Mouse (Mus musculus) heart, adult 2 months (tissue): ENCODE measurements at regions not wholly inside any gene's neighbourhood (a gene's known extent, or its start where the extent isn't known, plus 50 kb on each side); places are given as distances from the start of the nearest gene placed in this dataset.

Experiments
- DNase-seq, 2 experiments: peaks; one replicate each; pipeline ENCODE4 v3.0.0; 2021
- H3K27ac ChIP-seq: fragments of 200-600 bp; 2 replicates; pipeline ENCODE4 v1.8.1; 2022
- H3K27me3 ChIP-seq: fragments of 200-500 bp; 2 replicates; pipeline ENCODE4 v1.6.1; 2012; ENCODE audit warnings: mild to moderate bottlenecking, low read length, inconsistent platforms, mixed read lengths; ENCODE audit not compliant: control insufficient read depth, insufficient read depth
- H3K36me3 ChIP-seq: fragments of 200-500 bp; 2 replicates; pipeline ENCODE4 v1.6.1; 2012; ENCODE audit warnings: low read length, inconsistent platforms; ENCODE audit not compliant: control insufficient read depth, insufficient read depth
- H3K4me1 ChIP-seq: fragments of 200-500 bp; 2 replicates; pipeline ENCODE4 v1.6.1; 2011; ENCODE audit warnings: low read length; ENCODE audit not compliant: control insufficient read depth, insufficient read depth
- H3K4me3 ChIP-seq: fragments of 200-600 bp; 2 replicates; pipeline ENCODE4 v1.8.1; 2022
- H3K79me2 ChIP-seq: fragments of 200-500 bp; replicated peaks from 2 replicates; pipeline ENCODE4 v1.6.1; 2012; ENCODE audit warnings: mild to moderate bottlenecking, inconsistent platforms, low read length, moderate library complexity, mixed read lengths; ENCODE audit not compliant: control insufficient read depth, insufficient read depth
- H3K9ac ChIP-seq: fragments of 200-500 bp; 2 replicates; pipeline ENCODE4 v1.6.1; 2012; ENCODE audit warnings: low read depth, mild to moderate bottlenecking, control low read depth, inconsistent platforms, low read length, mixed read lengths
- CTCF ChIP-seq: fragments of 200-600 bp; IDR thresholded peaks from 2 replicates; pipeline ENCODE4 v1.8.1; 2022; ENCODE audit warnings: antibody characterized with exemption, mild to moderate bottlenecking, moderate library complexity
- EP300 ChIP-seq: fragments of 200-500 bp; IDR thresholded peaks from 2 replicates; pipeline ENCODE4 v1.6.1; 2011; ENCODE audit warnings: low read depth, low read length, control low read depth; ENCODE audit not compliant: insufficient read depth
- POLR2A ChIP-seq: fragments of 200-500 bp; IDR thresholded peaks from 2 replicates; pipeline ENCODE4 v1.6.1; 2011; ENCODE audit warnings: mild to moderate bottlenecking, low read depth, low read length, control low read depth; ENCODE audit not compliant: insufficient read depth
- WGBS: fragments of 180-500 bp; shearing (Covaris S2); methylation state at CpG from one replicate; pipeline ENCODE4 v1.1.7; 2018; 5-methylcytosine and 5-hydroxymethylcytosine counted together
- intact Hi-C: fragments of 180-260 bp; cut with DNase I; formaldehyde crosslinking; loops from one replicate; pipeline ENCODE4 v1.15.1; 2025

GRCm38 (mm10) chr10:84236236-84236635 lies 204.2 kb downstream of the Nuak1 start:
- intact Hi-C loops, result no loop called here
- DNase-seq, result no peak
- H3K4me3 ChIP-seq, result no peak overlapping the region
- no peak overlapping the region for H3K9ac ChIP-seq
- no peaks in the 10 kb centered on the region for H3K79me2 ChIP-seq
- H3K4me1 ChIP-seq, result no peaks in the 10 kb centered on the region
- H3K36me3 ChIP-seq, result no peaks in the 10 kb centered on the region
- H3K27me3 ChIP-seq, result no peaks in the 10 kb centered on the region
- H3K27ac ChIP-seq, result no peak overlapping the region
- WGBS, result 69% methylated on average over 2 of the region's 2 CpGs
- TF ChIP-seq POLR2A, result no peak
- TF ChIP-seq EP300, result no peak
- no peak for TF ChIP-seq CTCF

DNA sequence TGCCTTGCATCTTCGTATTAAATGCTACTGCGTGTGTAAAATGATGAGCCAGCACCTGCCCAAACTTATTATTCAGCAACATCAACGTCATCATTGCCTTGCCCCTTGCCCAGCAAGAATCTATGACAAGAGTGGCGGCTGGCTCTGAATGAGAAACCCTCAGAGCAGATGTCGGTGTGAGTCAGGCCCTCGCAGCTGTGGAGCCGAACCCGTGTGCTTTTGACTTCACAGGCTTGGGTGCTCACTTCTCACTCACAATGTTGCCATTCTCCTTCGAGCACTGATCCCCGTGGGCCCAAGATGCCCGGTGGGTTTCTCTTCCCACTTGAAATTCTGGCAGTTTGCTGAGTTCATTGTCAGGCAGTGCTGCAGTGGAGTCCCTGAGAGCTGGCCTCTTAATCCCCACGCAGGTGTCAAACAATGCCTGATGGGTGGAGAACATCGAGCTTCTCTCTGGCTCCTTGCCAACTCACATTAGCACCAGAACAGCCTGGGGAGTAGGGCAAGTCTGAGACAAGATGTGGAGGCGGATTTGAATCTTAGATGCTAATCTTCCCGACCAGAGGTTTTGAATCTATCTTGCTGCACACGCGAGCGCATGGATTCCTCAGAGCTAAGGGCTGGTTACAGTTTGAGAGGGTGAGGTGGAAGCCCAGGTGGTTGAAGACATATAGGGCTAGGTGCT lies 202.0 kb downstream of the Nuak1 start:
- no peak for DNase-seq
- no peak overlapping the region for H3K4me3 ChIP-seq
- H3K36me3 ChIP-seq, result no peaks in the 10 kb centered on the region
- no peaks in the 10 kb centered on the region for H3K4me1 ChIP-seq
- H3K79me2 ChIP-seq, result no peaks in the 10 kb centered on the region
- no peaks in the 10 kb centered on the region for H3K27me3 ChIP-seq
- H3K27ac ChIP-seq, result no peak overlapping the region
- intact Hi-C loops, result no loop called here
- WGBS, result 69% methylated on average over 18 of the region's 18 CpGs
- no peak for TF ChIP-seq POLR2A
- TF ChIP-seq CTCF, result no peak
- no peak for TF ChIP-seq EP300
- no peak overlapping the region for H3K9ac ChIP-seq

DNA sequence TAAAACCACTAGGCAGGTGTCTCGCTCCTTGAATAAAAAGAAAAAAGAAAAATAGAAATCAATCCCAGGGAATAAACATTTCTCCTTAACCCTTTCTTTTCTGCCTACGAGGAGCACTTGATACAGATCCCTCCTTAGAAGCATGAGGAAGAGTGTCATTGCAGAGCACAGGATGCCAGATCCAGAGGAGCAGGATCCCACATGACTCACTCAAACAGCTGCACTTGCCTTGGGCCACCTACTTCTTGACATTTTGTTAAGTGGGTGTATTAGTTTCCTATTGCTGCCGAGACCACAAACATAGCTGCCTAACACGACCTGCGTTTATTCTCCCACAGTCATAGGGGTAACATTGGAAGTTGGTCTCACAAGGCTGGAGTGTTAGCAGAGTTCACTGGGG lies 197.1 kb downstream of the Nuak1 start:
- Histone ChIP-seq H3K4me3 (no peak overlapping the region), H3K36me3 (no peaks in the 10 kb centered on the region), H3K9ac (no peak overlapping the region), H3K79me2 (no peaks in the 10 kb centered on the region), H3K27ac (no peak overlapping the region), H3K4me1 (no peaks in the 10 kb centered on the region), H3K27me3 (no peaks in the 10 kb centered on the region)
- intact Hi-C loops, result no loop called here
- no peak for DNase-seq
- 91% methylated on average over 5 of the region's 5 CpGs for WGBS
- no peak for TF ChIP-seq CTCF
- TF ChIP-seq POLR2A, result no peak
- TF ChIP-seq EP300, result no peak

- H3K36me3 ChIP-seq, result no peaks in the 10 kb centered on the region
- intact Hi-C loops, result no loop called here
- no peaks in the 10 kb centered on the region for H3K79me2 ChIP-seq
- H3K9ac ChIP-seq, result no peak overlapping the region
- TF ChIP-seq EP300 (no peak), POLR2A (no peak)
- H3K4me1 ChIP-seq, result no peaks in the 10 kb centered on the region
- H3K27me3 ChIP-seq, result no peaks in the 10 kb centered on the region
- WGBS, result 89% methylated on average over 3 of the region's 3 CpGs
- H3K4me3 ChIP-seq, result no peak overlapping the region
- H3K27ac ChIP-seq, result no peak overlapping the region
- no peak for DNase-seq
These were observed 191.1 kb downstream of the Nuak1 start for GRCm38 (mm10) chr10:84249346-84249745.

GRCm38 (mm10) chr10:84260931-84261650 lies 179.3 kb downstream of the Nuak1 start:
- no peaks in the 10 kb centered on the region for H3K79me2 ChIP-seq
- TF ChIP-seq POLR2A (no peak), EP300 (no peak)
- no peaks in the 10 kb centered on the region for H3K4me1 ChIP-seq
- DNase-seq, result no peak
- H3K9ac ChIP-seq, result no peak overlapping the region
- 65% methylated on average over 6 of the region's 6 CpGs for WGBS
- H3K4me3 ChIP-seq, result no peak overlapping the region
- H3K27ac ChIP-seq, result no peak overlapping the region
- H3K36me3 ChIP-seq, result no peaks in the 10 kb centered on the region
- intact Hi-C loops, result no loop called here
- H3K27me3 ChIP-seq, result no peaks in the 10 kb centered on the region

DNA sequence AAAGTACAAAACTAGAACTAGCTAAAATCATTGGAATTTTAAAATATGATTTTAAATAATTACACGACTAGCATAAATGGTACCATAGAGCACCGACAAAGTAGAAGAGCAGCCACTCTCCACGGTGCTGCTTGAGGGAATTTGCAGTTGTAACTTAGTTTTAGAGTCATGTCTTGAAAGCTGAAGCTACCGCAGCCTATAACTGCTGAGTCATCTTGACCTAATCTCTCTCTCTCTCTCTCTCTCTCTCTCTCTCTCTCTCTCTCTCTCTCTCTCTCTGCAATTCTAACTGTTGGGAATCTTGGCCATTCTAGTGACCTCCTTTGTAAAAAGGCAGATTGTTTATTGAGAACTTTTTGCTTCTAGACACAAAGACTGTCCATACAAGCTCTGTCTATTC lies 177.5 kb downstream of the Nuak1 start:
- Histone ChIP-seq H3K27me3 (no peaks in the 10 kb centered on the region), H3K36me3 (no peaks in the 10 kb centered on the region)
- intact Hi-C loops, result no loop called here

More for the DNA sequence above, 177.5 kb downstream of the Nuak1 start:
- WGBS, result 79% methylated on average over 4 of the region's 4 CpGs
- Histone ChIP-seq H3K27ac (no peak overlapping the region), H3K4me3 (no peak overlapping the region), H3K9ac (no peak overlapping the region), H3K4me1 (no peaks in the 10 kb centered on the region), H3K79me2 (no peaks in the 10 kb centered on the region)
- TF ChIP-seq POLR2A, result no peak
- DNase-seq, result no peak
